Mouse (Mus musculus) right cerebral cortex, postnatal 36 days (tissue): ENCODE results near the gene Sdf2.

Experiments used
- DNase-seq, 2 experiments: peaks; one replicate each; pipeline ENCODE4 v3.0.0; 2022; ENCODE audit warnings: low spot score in 2 of 2, mixed read lengths in 1 of 2

The Sdf2 gene

GRCm38 (mm10) chr11:78245627-78246317 lies at the start of gene Sdf2, which contains the start of gene Supt6:
Sdf2 (plus strand) TSS chr11:78245746.
Supt6 (minus strand) TSS chr11:78245987.
- DNase-seq: peak; percentile 84 to 87

DNA sequence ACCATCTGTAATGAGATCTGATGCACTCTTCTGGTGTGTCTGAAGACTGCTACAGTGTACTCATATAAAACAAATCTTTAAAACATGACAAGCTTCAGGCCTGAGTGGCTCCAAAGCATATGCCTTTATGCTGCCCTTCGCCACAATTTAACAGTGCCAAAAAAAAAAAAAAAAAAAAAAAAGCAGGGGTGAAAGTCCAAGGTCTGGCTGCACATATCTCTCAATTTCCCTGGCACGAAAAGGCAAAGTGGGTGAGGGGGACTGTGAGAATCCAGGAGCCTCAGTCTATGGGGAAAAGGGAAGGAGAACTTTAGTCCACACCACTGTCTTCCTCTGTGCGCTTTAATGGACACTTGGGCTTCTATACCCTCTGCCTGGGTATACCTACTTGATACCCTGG lies 43.2 kb upstream of the Sdf2 start:
- no peak for DNase-seq

GRCm38 (mm10) chr11:78204287-78204686 lies 41.3 kb upstream of the Sdf2 start:
- no peak for DNase-seq

DNA sequence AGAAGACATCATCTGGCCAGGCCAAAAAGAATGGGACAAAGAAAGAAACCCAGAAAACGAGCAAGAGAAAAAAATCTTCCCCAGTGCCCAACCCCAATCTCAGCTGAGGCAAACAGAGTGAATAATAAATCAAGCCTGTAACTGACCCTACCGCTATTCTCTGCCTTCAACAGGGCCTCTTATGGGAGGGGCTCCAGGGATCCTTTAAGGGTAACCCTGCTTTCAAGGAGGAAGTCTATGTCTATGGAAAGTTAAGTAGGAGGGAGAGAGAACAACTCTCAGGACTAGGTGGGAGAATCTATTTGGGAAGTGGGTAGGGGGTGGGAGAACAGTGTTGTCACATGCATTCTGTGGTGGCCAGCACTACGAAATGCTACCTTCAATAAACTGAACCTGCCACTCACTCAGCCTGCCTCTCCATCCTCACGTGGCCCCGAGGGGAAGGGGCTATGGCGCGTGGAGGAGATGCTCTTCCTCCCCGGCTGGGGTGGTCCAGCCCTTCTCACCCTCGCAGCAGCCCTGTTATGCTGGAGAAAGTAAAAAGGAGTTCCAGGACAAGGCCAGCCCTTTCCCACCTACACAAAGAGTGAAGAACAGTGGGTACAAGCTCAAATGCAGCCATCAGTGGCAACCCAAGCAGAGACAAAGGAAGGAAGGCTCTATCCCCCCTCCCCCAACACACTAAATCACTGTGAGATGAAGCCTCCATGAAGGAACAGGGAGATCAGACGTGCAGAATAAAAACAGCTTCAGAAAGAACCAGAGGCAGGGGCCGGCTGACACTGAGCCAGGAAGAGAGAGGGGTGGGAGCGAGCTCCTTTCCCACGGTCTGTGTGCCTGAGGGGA lies 40.0 kb upstream of the Sdf2 start:
- DNase-seq: no peak

DNA sequence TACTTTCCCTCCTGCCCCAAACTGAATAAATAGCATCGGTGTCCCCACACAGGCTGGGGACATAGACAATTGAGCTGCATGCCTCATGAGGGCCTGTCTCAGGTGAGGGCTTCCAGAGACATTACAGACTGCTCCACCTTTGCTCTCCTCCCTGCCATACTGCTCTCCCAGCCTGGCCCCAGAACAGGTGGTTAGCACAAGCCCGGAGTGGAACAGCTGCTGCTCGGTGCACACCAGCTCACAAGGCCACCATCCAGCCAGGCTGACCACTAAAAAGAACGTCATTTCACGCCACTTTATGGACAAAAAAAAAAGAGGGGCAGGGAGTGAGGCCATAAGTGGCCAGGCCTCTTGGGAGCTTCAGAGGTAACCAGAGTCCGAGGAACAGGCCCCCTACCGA lies 38.4 kb upstream of the Sdf2 start:
- no peak for DNase-seq

- DNase-seq: no peak
Observed at GRCm38 (mm10) chr11:78209886-78210285, 35.7 kb upstream of the Sdf2 start.

DNA sequence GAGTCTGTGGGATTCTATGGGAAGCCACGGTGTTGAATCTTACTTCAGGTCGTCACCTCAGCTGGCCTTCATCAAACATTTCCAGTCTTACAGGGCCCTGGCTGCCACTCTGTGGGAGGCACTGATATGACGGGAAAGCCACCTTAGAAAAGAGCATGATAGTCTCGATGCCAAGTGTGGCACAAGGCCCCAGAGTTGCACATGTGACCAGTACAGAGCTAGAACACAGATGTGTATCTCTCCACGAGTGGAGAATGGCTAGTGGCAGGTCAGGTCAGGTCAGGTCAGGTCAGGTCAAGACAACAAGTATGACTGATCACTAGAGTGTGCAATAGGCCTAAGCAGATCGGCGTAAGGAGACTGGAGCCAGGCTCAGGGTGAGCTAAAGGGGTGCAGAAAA lies 34.9 kb upstream of the Sdf2 start:
- no peak for DNase-seq

- no peak for DNase-seq
Observed at GRCm38 (mm10) chr11:78211513-78211912, 34.0 kb upstream of the Sdf2 start.

DNA sequence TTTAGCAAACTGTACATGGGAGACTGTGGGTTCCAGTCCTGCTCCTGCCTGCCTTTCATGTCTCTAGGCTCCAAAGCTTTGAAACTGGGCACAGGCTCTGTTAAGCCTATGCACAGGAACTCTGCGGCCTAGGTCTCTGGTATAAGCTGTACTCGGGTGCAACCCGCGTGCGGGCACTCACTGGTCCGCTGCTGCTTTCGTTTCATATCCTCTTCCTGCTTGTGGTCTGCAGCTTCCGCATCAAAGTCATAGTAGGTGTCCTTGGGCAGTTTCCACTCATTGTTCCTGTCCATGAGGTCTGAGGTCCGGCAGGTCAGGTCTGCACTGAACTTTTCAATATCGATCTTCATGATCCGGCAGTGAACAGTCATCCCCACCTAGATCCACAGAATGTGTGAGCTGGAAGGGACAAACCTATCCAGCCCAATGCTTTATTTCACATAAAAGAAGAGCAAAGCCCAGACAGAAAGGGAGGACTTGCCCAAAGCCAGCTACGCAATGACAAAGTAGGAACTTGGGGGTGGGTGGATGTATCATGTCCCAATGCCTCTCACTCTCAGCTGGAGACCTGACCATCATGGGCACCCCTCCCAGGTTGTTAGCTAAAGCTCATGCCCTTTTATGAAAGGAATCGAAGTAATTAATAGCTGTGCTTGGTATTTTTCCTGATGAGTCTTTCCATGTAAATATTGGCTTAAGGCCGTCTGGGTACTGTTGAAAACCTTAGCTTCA lies 32.3 kb upstream of the Sdf2 start:
- DNase-seq: no peak

DNA sequence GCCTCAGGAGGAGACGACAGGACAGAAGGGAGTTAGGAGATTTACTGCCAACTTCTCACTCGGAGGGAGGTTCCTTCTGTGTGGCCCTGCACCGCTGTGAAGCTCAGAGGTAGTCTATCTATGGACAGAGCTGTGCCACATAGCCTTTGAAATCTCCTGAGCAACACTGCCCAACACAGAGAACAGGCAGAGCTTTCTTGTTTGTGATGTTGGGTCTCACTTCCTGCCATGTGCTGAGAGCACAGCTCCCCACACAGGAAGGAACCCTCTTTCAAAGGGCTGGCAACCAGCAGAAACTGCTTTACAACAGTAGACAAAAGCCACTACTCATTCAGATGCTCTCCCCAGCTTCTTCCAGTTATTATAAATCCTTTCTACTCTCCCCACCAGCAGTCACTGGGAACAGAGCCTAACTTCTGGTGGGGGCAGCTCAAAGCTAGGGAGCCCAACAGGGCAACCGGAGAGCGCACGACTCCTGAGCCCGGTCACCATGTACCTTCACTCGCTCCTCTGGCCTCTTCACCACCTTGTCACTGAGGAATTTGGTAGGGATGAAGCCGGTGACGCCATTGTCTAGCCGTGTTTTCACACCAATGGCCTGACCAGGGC lies 29.7 kb upstream of the Sdf2 start:
- no peak for DNase-seq

DNA sequence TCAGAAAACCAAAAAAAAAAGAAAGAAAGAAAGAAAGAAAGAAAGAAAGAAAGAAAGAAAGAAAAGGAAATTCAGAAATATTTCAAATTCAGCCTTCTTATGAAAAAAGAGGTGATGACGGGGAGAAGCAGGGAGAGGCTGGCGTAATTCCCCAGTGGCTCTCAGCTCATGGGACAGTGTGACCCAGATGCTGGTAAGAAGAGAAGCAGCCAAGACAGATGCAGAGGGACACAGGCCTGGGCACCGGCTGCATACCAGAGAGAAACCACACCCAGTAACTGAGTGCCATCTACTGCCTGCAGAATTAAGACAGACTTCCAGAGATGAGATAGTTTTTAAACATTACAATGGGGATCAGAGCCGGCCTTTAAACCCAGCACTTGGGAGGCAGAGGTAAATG lies 22.0 kb upstream of the Sdf2 start:
- no peak for DNase-seq

- no peak for DNase-seq
Observed at GRCm38 (mm10) chr11:78231518-78231917, 14.0 kb upstream of the Sdf2 start.

GRCm38 (mm10) chr11:78240193-78240857 lies 5.2 kb upstream of the Sdf2 start:
- DNase-seq: peak; percentile 63 to 78

GRCm38 (mm10) chr11:78245261-78245626 lies 302 bp upstream of the Sdf2 start:
- no peak for DNase-seq

GRCm38 (mm10) chr11:78246318-78247011 lies 919 bp downstream of the Sdf2 start:
- DNase-seq: no peak

DNA sequence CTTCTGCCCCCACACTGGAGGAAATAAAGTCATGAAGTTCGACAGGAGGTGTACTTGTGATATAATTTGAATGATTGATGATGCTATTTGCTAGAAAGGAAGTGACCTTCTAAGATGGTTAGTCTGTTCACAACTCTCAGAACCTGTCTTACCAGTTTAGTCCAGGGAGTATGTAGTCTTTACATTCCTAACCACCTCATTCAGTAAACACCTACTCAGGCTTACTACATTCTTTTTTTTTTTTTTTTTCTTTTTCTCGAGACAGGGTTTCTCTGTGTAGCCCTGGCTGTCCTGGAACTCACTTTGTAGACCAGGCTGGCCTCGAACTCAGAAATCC lies 1.4 kb downstream of the Sdf2 start:
- no peak for DNase-seq

GRCm38 (mm10) chr11:78247727-78248140 lies 2.2 kb downstream of the Sdf2 start:
- no peak for DNase-seq

- DNase-seq: no peak
Observed at GRCm38 (mm10) chr11:78256618-78257017, 11.1 kb downstream of the Sdf2 start.

- no peak for DNase-seq
Observed at GRCm38 (mm10) chr11:78260489-78261258, 15.1 kb downstream of the Sdf2 start.
